Mouse (Mus musculus): ENCODE measurements around the gene Plod2.
A peak's percentile ranks its signal among the peaks of the same experiment; 100 is the strongest.

Plod2 gene

GRCm38 (mm10) chr9:92541977-92542561 lies at the start of gene Plod2:
Gene Plod2 (plus strand): TSS chr9:92542223.
- peak; percentile 81 for DNase-seq (ENCODE audit: low spot score)

GRCm38 (mm10) chr9:92499710-92500410 lies 42.2 kb upstream of the Plod2 start:
- peak; percentile 57 for DNase-seq (ENCODE audit: low spot score)

- DNase-seq (ENCODE audit: low spot score), result no peak
These were observed 37.8 kb upstream of the Plod2 start for GRCm38 (mm10) chr9:92504256-92504655.

GRCm38 (mm10) chr9:92504889-92505288 lies 37.1 kb upstream of the Plod2 start:
- DNase-seq (ENCODE audit: low spot score), result no peak

- no peak for DNase-seq (ENCODE audit: low spot score)
These were observed 30.3 kb upstream of the Plod2 start for GRCm38 (mm10) chr9:92511696-92512095.

GRCm38 (mm10) chr9:92517036-92517435 lies 25.0 kb upstream of the Plod2 start:
- DNase-seq (ENCODE audit: low spot score), result no peak

GRCm38 (mm10) chr9:92520751-92521150 lies 21.3 kb upstream of the Plod2 start:
- no peak for DNase-seq (ENCODE audit: low spot score)

- DNase-seq (ENCODE audit: low spot score), result no peak
These were observed 17.5 kb upstream of the Plod2 start for GRCm38 (mm10) chr9:92524506-92524905.

- no peak for DNase-seq (ENCODE audit: low spot score)
These were observed 12.0 kb upstream of the Plod2 start for GRCm38 (mm10) chr9:92530055-92530454.

- no peak for DNase-seq (ENCODE audit: low spot score)
These were observed 4.3 kb upstream of the Plod2 start for GRCm38 (mm10) chr9:92537735-92538134.

GRCm38 (mm10) chr9:92538216-92538615 lies 3.8 kb upstream of the Plod2 start:
- no peak for DNase-seq (ENCODE audit: low spot score)

- DNase-seq (ENCODE audit: low spot score), result peak; percentile 35
These were observed 781 bp downstream of the Plod2 start for GRCm38 (mm10) chr9:92542591-92543416.

GRCm38 (mm10) chr9:92544146-92544545 lies 2.1 kb downstream of the Plod2 start:
- DNase-seq (ENCODE audit: low spot score), result no peak

GRCm38 (mm10) chr9:92545021-92545420 lies 3.0 kb downstream of the Plod2 start:
- DNase-seq (ENCODE audit: low spot score), result no peak

GRCm38 (mm10) chr9:92546446-92546845 lies 4.4 kb downstream of the Plod2 start:
- no peak for DNase-seq (ENCODE audit: low spot score)

GRCm38 (mm10) chr9:92547106-92547505 lies 5.1 kb downstream of the Plod2 start:
- DNase-seq (ENCODE audit: low spot score), result no peak

- DNase-seq (ENCODE audit: low spot score), result no peak
These were observed 5.8 kb downstream of the Plod2 start for GRCm38 (mm10) chr9:92547821-92548220.

- no peak for DNase-seq (ENCODE audit: low spot score)
These were observed 6.6 kb downstream of the Plod2 start for GRCm38 (mm10) chr9:92548603-92549002.

GRCm38 (mm10) chr9:92549811-92550490 lies 7.9 kb downstream of the Plod2 start:
- DNase-seq (ENCODE audit: low spot score), result peak; percentile 68

GRCm38 (mm10) chr9:92550981-92551380 lies 9.0 kb downstream of the Plod2 start:
- no peak for DNase-seq (ENCODE audit: low spot score)

- no peak for DNase-seq (ENCODE audit: low spot score)
These were observed 9.6 kb downstream of the Plod2 start for GRCm38 (mm10) chr9:92551666-92552065.

GRCm38 (mm10) chr9:92552691-92553090 lies 10.7 kb downstream of the Plod2 start:
- DNase-seq (ENCODE audit: low spot score), result no peak

Measured in ovary, adult 18-20 months (tissue).